Mouse (Mus musculus) retina, embryonic 14.5 days (tissue): ENCODE measurements around the gene Zbtb16.

Experiments used
- DNase-seq: peaks from one replicate; pipeline ENCODE4 v3.0.0-alpha.2; 2015; ENCODE audit warnings: low spot score

Zbtb16 gene

DNA sequence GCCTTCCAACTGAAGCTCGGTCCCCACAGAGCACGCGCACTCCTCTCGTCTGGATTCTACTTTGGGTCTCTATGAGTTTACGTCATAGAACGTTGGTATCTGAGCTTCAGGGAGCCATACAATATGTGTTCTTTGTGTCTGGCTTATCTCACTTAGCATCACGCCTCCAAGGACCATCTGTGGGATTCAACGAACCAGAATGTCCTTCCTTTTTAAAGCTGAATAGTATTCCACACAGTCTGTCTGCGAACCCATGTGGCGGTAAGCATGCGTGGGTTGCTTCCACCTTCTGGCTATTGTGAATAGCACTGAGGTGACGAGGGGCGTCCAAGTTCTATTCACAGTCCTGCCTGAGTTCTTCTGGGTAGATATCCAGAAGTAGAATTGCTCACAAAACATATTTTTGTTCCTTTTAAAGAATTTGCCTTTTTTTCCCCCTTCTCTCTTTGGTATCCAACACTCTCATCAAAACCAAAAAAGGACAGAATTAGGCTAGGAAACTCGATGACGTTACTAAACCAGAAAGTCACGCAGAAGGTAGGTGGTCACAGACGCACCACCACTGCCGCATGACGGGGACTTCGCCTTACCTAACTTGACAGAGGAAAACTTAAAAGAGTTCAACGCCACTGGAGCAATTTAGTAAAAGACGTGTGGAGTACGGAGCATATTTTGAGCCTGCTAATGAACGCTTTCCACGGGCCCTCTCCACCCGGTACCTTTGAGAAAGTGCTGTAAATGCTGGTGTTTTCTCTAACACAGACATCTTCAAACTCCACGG, 32.4 kb downstream of the Zbtb16 start:
- DNase-seq, result no peak

DNA sequence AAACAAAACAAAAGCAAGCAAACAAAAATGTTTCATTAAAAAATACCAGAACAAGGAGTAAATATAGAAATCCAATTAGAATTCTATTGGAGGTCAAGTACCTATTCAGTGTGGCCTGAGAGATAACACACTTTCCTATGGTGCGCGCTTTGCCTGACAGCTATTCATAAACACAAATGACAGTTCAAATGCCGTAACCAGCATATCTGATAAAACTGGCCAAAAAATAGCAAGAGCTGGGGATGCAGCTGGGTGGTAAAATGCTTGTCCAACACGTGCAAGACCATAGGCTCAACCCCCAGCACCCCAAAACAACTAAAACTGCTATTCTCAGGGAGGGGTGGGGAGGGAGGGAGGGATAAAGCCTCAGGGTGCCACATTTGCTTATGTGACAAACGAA, 33.6 kb downstream of the Zbtb16 start:
- DNase-seq, result no peak

DNA sequence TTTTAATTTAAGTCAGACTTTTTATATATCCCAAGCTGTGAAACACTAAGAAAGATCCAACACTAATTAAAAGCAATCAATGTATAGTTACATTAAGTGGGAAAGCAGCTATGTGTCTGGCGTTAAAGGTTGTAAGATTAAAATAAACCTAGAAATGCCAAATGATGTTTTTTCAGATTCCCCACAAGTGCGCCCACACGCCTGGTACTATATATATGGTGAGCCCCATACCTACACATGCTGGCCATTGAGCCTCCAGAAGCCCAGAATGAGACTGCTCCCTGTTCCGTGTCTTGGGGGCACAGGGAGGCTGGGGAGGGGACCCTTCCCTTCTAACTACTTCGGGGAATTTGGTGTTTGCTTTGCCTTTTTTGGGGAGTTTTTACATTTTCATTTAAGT, 34.7 kb downstream of the Zbtb16 start:
- DNase-seq, result no peak

DNA sequence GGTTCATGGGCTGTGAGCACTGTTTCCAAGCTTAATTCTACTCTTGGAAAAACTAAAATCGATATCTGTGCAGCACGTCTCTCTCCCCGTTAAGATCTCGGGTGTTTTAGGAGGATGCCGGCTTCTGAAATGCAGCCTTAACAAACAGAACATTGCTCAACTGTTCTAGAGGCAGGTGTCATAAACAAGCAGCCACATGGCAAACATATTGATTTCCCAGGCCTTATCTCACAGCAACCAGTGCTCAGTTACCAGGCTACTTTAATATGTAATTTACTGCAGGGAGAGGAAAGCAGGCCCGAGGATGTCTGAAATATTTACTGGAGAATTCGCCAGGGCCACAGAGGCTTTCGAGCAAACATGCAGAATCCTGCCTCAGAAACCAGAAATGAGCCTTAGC, 35.4 kb downstream of the Zbtb16 start:
- no peak for DNase-seq

DNA sequence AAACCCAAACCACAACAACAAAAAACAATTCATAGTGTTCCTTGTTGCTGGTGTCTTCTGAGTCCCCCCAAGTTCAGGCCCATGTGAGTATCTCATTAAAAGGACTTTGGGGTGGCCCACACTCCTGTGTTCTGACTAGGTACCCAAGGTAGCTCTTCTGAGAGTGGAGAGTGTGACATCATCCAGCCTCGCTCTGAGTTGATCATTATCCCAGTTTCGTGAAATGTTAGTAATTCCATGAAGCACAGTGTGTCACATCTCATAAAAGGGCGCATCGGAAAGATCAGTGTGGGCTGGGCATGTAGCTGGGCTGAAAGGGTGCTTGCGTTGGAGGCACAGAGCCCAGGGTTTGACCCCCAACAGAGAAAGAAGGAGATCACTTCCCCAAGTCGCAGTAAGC, 38.0 kb downstream of the Zbtb16 start:
- DNase-seq, result no peak

GRCm38 (mm10) chr9:48796267-48796822, 39.7 kb downstream of the Zbtb16 start:
- DNase-seq, result peak; percentile 43

GRCm38 (mm10) chr9:48795740-48796139, 40.3 kb downstream of the Zbtb16 start:
- DNase-seq, result no peak

DNA sequence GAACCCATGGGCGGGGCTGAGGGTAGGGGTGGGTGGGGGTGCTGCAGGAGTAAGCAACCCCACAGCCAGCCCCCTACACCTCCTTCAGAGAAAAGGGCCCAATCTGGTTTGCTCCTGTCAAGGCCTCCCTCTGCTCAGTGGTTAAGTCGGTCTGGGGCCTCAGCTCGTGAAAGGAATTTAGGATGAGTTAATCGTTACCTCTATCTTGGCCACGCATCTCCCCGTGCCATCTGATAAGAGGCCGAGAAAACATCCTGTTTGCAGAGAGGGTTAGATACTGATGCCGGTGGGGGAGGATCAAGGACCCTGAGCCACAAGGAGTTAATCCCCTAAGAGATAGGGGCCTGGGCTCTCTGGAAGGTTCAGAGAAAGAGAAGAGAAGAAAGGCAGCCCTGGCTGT, 40.9 kb downstream of the Zbtb16 start:
- peak; percentile 27 for DNase-seq

GRCm38 (mm10) chr9:48794463-48794862, 41.6 kb downstream of the Zbtb16 start:
- DNase-seq, result no peak

DNA sequence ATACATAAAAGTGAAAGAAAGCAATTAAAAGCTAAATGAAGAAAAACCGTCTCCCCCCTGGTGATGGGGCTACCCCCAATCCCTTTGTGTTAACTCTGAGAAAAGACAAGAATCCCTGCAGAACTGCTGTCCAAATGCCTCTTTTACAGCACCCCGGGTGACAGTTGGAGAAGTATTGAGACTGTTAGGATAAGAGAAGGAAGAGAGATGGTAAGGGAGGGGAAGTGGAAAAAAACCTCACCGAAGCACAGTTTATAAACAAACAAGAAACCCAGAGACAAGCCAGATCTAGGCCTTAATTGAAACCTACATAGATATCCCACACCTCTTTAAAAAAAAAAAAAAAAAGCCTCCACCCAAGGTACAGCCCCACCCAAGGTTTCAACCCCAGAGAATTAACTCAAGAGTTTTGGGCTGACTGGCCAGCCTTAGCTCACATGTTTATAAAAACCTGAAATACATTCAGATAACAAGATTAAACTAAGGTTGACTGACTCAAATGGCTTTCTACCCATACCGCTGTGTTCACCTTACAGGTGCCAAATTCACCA, 42.3 kb downstream of the Zbtb16 start:
- DNase-seq, result no peak

- DNase-seq, result no peak
Measured at GRCm38 (mm10) chr9:48790575-48790974, 45.4 kb downstream of the Zbtb16 start.

DNA sequence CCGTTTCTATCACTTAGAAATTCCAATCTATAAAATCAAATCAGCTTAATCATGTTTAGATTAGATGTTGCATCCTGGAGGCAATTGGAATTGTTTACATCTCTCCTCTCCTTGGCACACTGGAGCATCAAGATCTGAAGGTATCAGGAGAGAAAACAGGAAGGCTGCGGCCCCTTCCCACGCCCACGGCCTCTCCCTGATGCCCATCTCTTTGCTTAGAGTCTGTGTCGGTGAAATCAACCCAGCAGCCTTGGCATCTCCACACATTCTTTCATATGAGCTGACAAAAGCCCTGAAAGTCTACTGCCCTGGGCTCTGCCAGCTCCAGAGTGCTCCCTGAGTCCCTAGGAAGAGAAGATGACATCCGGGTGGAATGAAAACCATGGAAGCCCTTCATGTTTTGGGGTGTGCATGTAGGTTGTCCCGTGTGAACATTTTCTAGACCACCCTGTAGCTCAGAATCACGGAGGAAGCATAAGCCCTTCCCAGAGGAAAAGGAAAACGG, 48.1 kb downstream of the Zbtb16 start:
- no peak for DNase-seq

GRCm38 (mm10) chr9:48787321-48787720, 48.7 kb downstream of the Zbtb16 start:
- DNase-seq, result no peak

DNA sequence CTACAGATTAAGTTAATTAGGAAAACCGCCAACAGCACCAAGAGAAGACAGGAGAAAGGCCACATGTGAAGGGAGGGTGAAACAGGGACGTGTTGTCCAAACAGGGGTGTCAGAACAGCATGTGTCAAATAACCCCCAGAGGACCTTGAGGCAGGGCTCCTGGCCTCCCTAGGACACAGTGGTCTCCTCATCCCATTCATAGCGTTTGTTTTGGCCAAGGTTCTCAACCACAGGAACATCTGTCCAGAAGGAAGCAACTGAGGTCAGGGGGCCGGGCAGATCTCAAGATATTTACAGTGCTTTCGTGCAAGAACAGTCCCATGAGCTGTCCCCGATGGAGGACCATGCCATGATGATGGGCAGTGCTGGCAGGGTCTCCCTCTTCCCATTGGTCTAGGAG, 49.2 kb downstream of the Zbtb16 start:
- DNase-seq, result no peak

DNA sequence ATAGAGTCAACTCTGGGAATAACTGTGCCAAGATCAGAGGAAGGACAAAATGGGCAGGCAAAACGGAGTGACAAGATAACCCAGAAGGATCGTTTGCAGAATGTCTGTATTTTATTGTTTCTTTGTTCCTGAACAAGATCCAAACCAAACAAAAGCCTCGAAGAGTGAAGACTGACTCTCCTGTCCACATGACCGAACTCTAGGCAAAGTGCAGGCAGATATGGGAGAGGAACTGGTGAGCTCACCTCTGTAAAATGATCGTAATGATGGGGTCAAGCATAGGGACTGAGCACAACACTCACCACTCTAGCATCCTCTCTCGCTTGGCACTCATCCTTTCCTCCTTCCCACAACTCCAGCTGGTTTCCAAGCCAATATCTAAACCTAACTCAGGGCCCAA, 51.1 kb downstream of the Zbtb16 start:
- DNase-seq, result no peak

- no peak for DNase-seq
Measured at GRCm38 (mm10) chr9:48783292-48783691, 52.7 kb downstream of the Zbtb16 start.

DNA sequence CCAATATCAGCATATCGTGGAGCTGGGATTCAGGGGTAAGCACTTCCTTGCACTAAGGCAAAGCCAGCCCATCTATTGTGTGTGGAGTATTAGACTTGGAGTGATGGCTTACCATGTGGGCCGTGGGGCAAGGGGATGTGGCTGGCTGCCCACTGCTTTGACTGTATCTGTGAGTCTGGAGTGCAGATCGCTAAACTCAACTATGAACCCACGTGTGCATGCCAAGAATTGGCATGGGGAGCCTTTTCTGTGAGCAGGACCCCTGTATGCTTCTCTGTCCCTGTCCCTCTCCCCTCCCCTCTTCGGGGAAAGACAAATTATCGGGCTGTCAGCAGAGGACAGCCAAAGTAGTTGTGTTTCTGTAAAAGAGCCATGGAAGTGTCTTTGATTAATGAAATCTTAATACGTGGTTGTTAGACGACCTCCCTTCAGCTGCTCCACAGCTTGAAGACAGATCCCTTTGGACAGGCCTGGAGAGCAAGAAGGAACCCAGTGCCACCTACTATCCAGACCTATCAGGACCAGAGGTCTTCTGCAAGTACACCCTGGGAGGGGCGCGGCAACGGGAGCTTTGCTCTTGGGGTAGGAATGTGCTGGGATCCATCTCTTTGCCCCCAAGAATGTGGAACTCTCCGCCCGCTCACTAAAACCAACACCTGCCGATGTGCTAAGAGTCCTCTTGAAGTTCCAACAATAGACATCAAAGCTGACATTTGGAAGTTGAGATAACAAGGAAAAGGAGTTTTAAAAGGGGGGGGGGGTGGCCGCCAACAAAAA, 53.5 kb downstream of the Zbtb16 start:
- DNase-seq, result no peak

- no peak for DNase-seq
Measured at GRCm38 (mm10) chr9:48776268-48776667, 59.8 kb downstream of the Zbtb16 start.

- no peak for DNase-seq
Measured at GRCm38 (mm10) chr9:48775561-48775960, 60.5 kb downstream of the Zbtb16 start.

DNA sequence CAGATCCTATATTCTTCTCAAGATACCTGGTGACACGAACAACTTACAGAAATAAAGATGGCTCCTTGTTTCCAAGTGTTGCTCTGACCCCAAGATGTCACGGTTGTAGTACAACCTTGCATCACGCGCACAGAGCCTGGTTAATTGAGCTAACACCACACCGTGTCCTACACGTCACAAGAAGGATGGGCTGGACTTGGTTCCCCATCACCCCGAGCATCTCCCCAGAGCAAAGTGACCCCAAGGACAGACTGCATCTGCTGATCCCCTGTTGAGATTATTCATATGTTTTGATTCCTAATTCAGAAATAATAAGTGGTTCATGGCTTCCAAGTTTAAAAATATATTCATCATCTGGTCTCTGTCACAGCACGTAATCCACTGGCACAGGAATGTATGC, 62.3 kb downstream of the Zbtb16 start:
- no peak for DNase-seq

GRCm38 (mm10) chr9:48773130-48773529, 62.9 kb downstream of the Zbtb16 start:
- no peak for DNase-seq

GRCm38 (mm10) chr9:48771504-48771903, 64.5 kb downstream of the Zbtb16 start:
- no peak for DNase-seq

GRCm38 (mm10) chr9:48768965-48769364, 67.1 kb downstream of the Zbtb16 start:
- no peak for DNase-seq
